Mouse (Mus musculus): ENCODE data around the gene Gm7137.

- no peak for TF ChIP-seq CTCF (IDR thresholded peaks at IDR 0.05)
- no peak for TF ChIP-seq POLR2A (IDR thresholded peaks at IDR 0.05; ENCODE audit: insufficient read depth, low read depth, low read length)
These were observed 621 bp upstream of the Gm7137 start for GRCm38 (mm10) chr10:77788621-77789020.
